In genomic region chr7:27345444-27345843, GRCm38 (mm10) we compare ENCODE assay signal across 20 mouse cellular contexts. TPM values are rescaled to one million over a fixed set of nuclear protein-coding genes. Genes with fewer than 3 reads are reported as not detected.
DNase-seq lines count a peak whose midpoint lies in the region; ATAC-seq lines count a peak whose summit lies in the region.
"Had no signal": no experiment of that assay in that cellular context is flagged by ENCODE, and none has a peak within 500 bp of the region (broad histone marks: within the 10 kb centered on the region; RNA-seq: fewer than 3 reads in every experiment).

No protein-coding gene starts in this region.

- H3K9me3 ChIP-seq in heart, embryonic 12.5 days (replicated peaks): no peaks in the 10 kb centered on the region
- no peaks in the 10 kb centered on the region for H3K9me3 ChIP-seq in lung, embryonic 16.5 days (ENCODE audit: control insufficient read depth, low read length)
- H3K9me3 ChIP-seq: heart, embryonic 13.5 days; liver, embryonic 15.5 days; megakaryocyte, embryonic 14.5 days; neural tube, embryonic 13.5 days had no signal

- peak; percentile 44 for ATAC-seq in heart, embryonic 12.5 days (ENCODE audit: insufficient number of reproducible peaks, low FRiP score)
- ATAC-seq in lung, embryonic 16.5 days (ENCODE audit: low read depth): peak; percentile 50; the same call in 1 of the 2 replicates

- H3K27me3 ChIP-seq in heart, embryonic 12.5 days (replicated peaks): 0 out of 2 replicates have a peak, but pooled peaks cover 1% of the 10 kb centered on the region
- H3K27me3 ChIP-seq in lung, embryonic 16.5 days (ENCODE audit: control insufficient read depth, insufficient read depth, low read depth, low read length): no peaks in the 10 kb centered on the region
- H3K27me3 ChIP-seq: neural tube, embryonic 13.5 days had no signal

- no peak overlapping the region for H3K4me3 ChIP-seq in heart, embryonic 12.5 days
- H3K4me3 ChIP-seq in lung, embryonic 16.5 days (ENCODE audit: low read length): no peak overlapping the region
- H3K4me3 ChIP-seq: heart, embryonic 13.5 days; liver, embryonic 15.5 days; megakaryocyte, embryonic 14.5 days; neural tube, embryonic 13.5 days had no signal

- no peak overlapping the region for H3K4me2 ChIP-seq in heart, embryonic 12.5 days
- H3K4me2 ChIP-seq in lung, embryonic 16.5 days (ENCODE audit: low read depth, low read length): no peak overlapping the region
- H3K4me2 ChIP-seq: heart, embryonic 13.5 days; liver, embryonic 15.5 days; neural tube, embryonic 13.5 days had no signal

- no peaks in the 10 kb centered on the region for H3K4me1 ChIP-seq in heart, embryonic 12.5 days (replicated peaks)
- H3K4me1 ChIP-seq in lung, embryonic 16.5 days (replicated peaks; ENCODE audit: control insufficient read depth, insufficient read depth, low read length): no peaks in the 10 kb centered on the region
- H3K4me1 ChIP-seq: heart, embryonic 13.5 days; liver, embryonic 15.5 days; neural tube, embryonic 13.5 days had no signal

- H3K9ac ChIP-seq in heart, embryonic 12.5 days: no peak overlapping the region
- H3K9ac ChIP-seq in lung, embryonic 16.5 days (ENCODE audit: low read length): no peak overlapping the region
- H3K9ac ChIP-seq: heart, embryonic 13.5 days; liver, embryonic 15.5 days; neural tube, embryonic 13.5 days had no signal

- no peak for DNase-seq in heart, adult 8-10 months (ENCODE audit: low spot score)
- DNase-seq in lung, postnatal 10 days: no peak
- peak; percentile 92 for DNase-seq in R1 (ENCODE audit: low read depth, low spot score)
- DNase-seq in yolk sac, embryonic 10.5 days (ENCODE audit: low spot score): peak; percentile 38
- DNase-seq in frontal cortex, postnatal 36 days (ENCODE audit: low spot score in 2 of 2): no peak
- DNase-seq: adrenal gland, adult 8-10 months; cerebellum, postnatal 14 days; gastrocnemius, postnatal 36 days; kidney, adult 18-20 months; layer of hippocampus, adult 9-11 months had no signal

- 20% methylated on average over 6 of the region's 6 CpGs for WGBS in heart, embryonic 12.5 days
- 16% methylated on average over 6 of the region's 6 CpGs for WGBS in lung, embryonic 16.5 days

- no peak overlapping the region for H3K27ac ChIP-seq in heart, embryonic 12.5 days (ENCODE audit: poor library complexity, severe bottlenecking)
- H3K27ac ChIP-seq in lung, embryonic 16.5 days (ENCODE audit: low read length): no peak overlapping the region
- H3K27ac ChIP-seq: heart, embryonic 13.5 days; liver, embryonic 15.5 days; neural tube, embryonic 13.5 days had no signal

- H3K36me3 ChIP-seq in heart, embryonic 12.5 days: peaks cover 68% of the 10 kb centered on the region
- peaks cover 5% of the 10 kb centered on the region; the same call in 1 of the 2 replicates for H3K36me3 ChIP-seq in lung, embryonic 16.5 days (ENCODE audit: control insufficient read depth, insufficient read depth, low read length)

RNA-seq across cellular contexts. Expression of gene Ltbp4, which starts 8.0 kb away (rescaled TPM):
- polyA plus RNA-seq in heart, embryonic 12.5 days (2016; fragmentation: Nextera tagmentation; extraction: Ambion mirVana): 53.9 and 57.1 TPM in 2 replicates
- 100 to 1,000 TPM; 166 to 198 (median 187) TPM for total RNA-seq in heart, adult 8-10 months (2022)
- 107 and 127 TPM in 2 replicates for polyA plus RNA-seq in lung, embryonic 16.5 days (2015; fragmentation: Nextera tagmentation; extraction: Ambion mirVana)
- total RNA-seq: hematopoietic stem cell, adult 5-6 weeks had no signal

RNA-seq across cellular contexts. Expression of gene Shkbp1, which starts 10.4 kb away (rescaled TPM):
- polyA plus RNA-seq in heart, embryonic 12.5 days (2016; fragmentation: Nextera tagmentation; extraction: Ambion mirVana): 35.4 and 39.4 TPM in 2 replicates
- total RNA-seq in heart, adult 8-10 months (2022): 1 to 10 TPM; 4.8 to 8.0 (median 6.0) TPM
- polyA plus RNA-seq in lung, embryonic 16.5 days (2015; fragmentation: Nextera tagmentation; extraction: Ambion mirVana): 43.6 and 46.2 TPM in 2 replicates

RNA-seq across cellular contexts. Expression of gene Gm20479, which starts 11.8 kb away (rescaled TPM):
- polyA plus RNA-seq in heart, embryonic 12.5 days (2016; fragmentation: Nextera tagmentation; extraction: Ambion mirVana): 1.2 and 1.5 TPM in 2 replicates
- total RNA-seq in heart, adult 8-10 months (2022): not detected
- 0.52 and 1.1 TPM in 2 replicates for polyA plus RNA-seq in lung, embryonic 16.5 days (2015; fragmentation: Nextera tagmentation; extraction: Ambion mirVana)
- total RNA-seq: gastrocnemius, postnatal 36 days; hematopoietic stem cell, adult 5-6 weeks; left cerebral cortex, postnatal 25 days; midbrain, postnatal 0 days had no signal
- polyA plus RNA-seq: frontal cortex, adult 2 months; midbrain, postnatal 0 days; neural tube, embryonic 13.5 days had no signal

Comparison
In these comparisons a context has a peak if more than half of its experiments do, and no peak if none do; other contexts are left out.
1. DNase-seq: peak in R1 (single experiment) and yolk sac, embryonic 10.5 days (single experiment); none in heart, adult 8-10 months (single experiment), lung, postnatal 10 days (single experiment) and frontal cortex, postnatal 36 days (0 of 2).